Mouse (Mus musculus): ENCODE results near the gene Pakap.

DNA sequence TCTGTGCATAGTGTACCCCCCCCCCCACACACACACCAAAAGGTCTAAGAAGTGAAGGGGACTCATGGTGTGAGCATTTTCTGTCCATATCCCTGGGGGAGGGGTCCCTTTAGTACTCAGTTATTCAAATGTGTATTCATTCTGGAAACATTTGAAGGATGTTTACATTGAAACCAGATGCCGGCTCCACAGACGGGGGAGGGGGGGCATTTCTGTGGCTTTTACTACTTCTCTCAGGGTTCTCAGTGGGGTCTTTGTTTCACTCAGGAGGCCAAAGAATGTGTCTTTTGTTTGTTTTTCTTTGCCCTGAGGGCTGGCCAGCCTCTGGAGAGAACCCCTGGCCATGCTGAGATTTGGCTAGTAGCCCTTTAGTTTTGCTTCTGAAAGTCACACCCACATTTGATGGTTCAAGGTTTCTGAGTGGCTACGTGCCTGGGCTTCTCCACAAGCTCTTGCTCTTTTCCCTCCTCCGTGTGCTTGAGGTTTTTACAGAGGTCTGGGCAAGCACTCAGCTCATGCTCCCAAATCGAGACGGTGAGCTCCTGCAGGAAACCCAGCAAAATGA, 24.2 kb upstream of the Pakap start:
- TF ChIP-seq CTCF (IDR thresholded peaks at IDR 0.05; ENCODE audit: borderline replicate concordance, insufficient read depth, low read depth, low read length) (no peak), POLR2A (IDR thresholded peaks at IDR 0.05; ENCODE audit: borderline replicate concordance, insufficient read depth, low read length) (no peak)

All from cerebellum, adult 2 months (tissue).